14 mouse cellular contexts compared by ENCODE assay signal in the genomic region with DNA sequence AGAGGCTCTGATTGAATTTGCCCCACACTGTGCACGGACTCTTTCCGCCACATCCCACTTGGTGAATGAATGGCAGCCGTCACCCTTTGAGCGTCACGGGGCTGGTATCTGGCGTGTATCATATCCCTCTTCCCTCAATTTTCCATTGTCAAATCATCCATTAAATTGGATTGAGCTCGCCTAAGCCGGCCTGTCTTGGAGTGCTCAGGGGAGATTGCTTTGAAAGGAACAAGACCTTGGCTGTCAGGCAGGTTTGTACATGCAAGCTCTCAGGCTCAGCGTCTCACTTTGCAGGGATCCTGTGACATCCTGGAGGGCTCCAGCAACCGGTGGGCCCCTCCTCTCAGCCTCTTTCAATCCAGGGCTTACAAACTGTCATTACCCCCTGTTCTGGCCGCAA.
DNase-seq lines count a peak whose midpoint lies in the region; ATAC-seq and TF ChIP-seq lines count a peak whose summit lies in the region.
"Had no signal": no experiment of that assay in that cellular context is flagged by ENCODE, and none has a peak within 500 bp of the region (broad histone marks: within the 10 kb centered on the region; RNA-seq: fewer than 3 reads in every experiment).

No protein-coding gene starts in this region.

- peaks cover 8% of the 10 kb centered on the region; the same call in 1 of the 2 replicates for H3K4me1 ChIP-seq in heart, embryonic 15.5 days (replicated peaks)
- no peaks in the 10 kb centered on the region for H3K4me1 ChIP-seq in stomach, embryonic 14.5 days (ENCODE audit: control insufficient read depth, insufficient read depth, low read length)
- no peaks in the 10 kb centered on the region for H3K4me1 ChIP-seq in stomach, postnatal 0 days (replicated peaks; ENCODE audit: control insufficient read depth, insufficient read depth)
- H3K4me1 ChIP-seq in forebrain, embryonic 16.5 days (replicated peaks; ENCODE audit: control insufficient read depth, insufficient read depth, low read length): 0 out of 2 replicates have a peak, but pooled peaks cover 2% of the 10 kb centered on the region

- DNase-seq in heart, adult 8-10 months (ENCODE audit: low spot score): no peak
- DNase-seq in stomach, postnatal 0 days (ENCODE audit: low spot score): no peak
- no peak for DNase-seq in spleen, postnatal 4 days (ENCODE audit: low spot score in 2 of 2)
- no peak for DNase-seq in adrenal gland, postnatal 36 days
- no peak for DNase-seq in gastrocnemius, adult 2 months
- DNase-seq: adrenal gland, adult 8-10 months; cerebellum, postnatal 14 days; kidney, postnatal 14 days; liver; lung, postnatal 14 days; thymus, adult 2 months had no signal

- no peak for TF ChIP-seq EP300 in stomach, postnatal 0 days (optimal IDR thresholded peaks at IDR 0.05)

- H3K36me3 ChIP-seq in heart, embryonic 15.5 days: no peaks in the 10 kb centered on the region
- H3K36me3 ChIP-seq in stomach, embryonic 14.5 days (ENCODE audit: control insufficient read depth, insufficient read depth, low read length): no peaks in the 10 kb centered on the region
- no peaks in the 10 kb centered on the region for H3K36me3 ChIP-seq in stomach, postnatal 0 days (ENCODE audit: control insufficient read depth, insufficient read depth, low read length)
- H3K36me3 ChIP-seq in forebrain, embryonic 16.5 days (ENCODE audit: control insufficient read depth, insufficient read depth): no peaks in the 10 kb centered on the region

- H3K27ac ChIP-seq in heart, embryonic 15.5 days: no peak overlapping the region
- H3K27ac ChIP-seq in stomach, embryonic 14.5 days (ENCODE audit: low read length): no peak overlapping the region
- no peak overlapping the region for H3K27ac ChIP-seq in stomach, postnatal 0 days (replicated peaks)
- no peak overlapping the region for H3K27ac ChIP-seq in forebrain, embryonic 16.5 days (ENCODE audit: low read length)
- no peak overlapping the region for H3K27ac ChIP-seq in gastrocnemius, adult 2 months

- no peaks in the 10 kb centered on the region for H3K27me3 ChIP-seq in heart, embryonic 15.5 days
- H3K27me3 ChIP-seq in stomach, embryonic 14.5 days (ENCODE audit: control insufficient read depth, insufficient read depth, low read length): no peaks in the 10 kb centered on the region
- H3K27me3 ChIP-seq in stomach, postnatal 0 days (ENCODE audit: control insufficient read depth, insufficient read depth, low read length): no peaks in the 10 kb centered on the region
- H3K27me3 ChIP-seq in forebrain, embryonic 16.5 days (replicated peaks; ENCODE audit: control insufficient read depth, insufficient read depth, low read length): no peaks in the 10 kb centered on the region

- H3K4me3 ChIP-seq in heart, embryonic 15.5 days: no peak overlapping the region
- no peak overlapping the region for H3K4me3 ChIP-seq in stomach, embryonic 14.5 days (ENCODE audit: low read depth, low read length)
- no peak overlapping the region for H3K4me3 ChIP-seq in stomach, postnatal 0 days (ENCODE audit: low read depth, low read length)
- no peak overlapping the region for H3K4me3 ChIP-seq in forebrain, embryonic 16.5 days (replicated peaks; ENCODE audit: low read length)
- no peak overlapping the region for H3K4me3 ChIP-seq in gastrocnemius, adult 2 months

- intact Hi-C loops in gastrocnemius, adult 2 months (cut with DNase I): no loop called here

- no peak; the same call in 1 of the 2 replicates for ATAC-seq in heart, embryonic 15.5 days (replicated peaks; ENCODE audit: insufficient number of reproducible peaks, insufficient read depth, low FRiP score, low read depth)
- peak; percentile 28; the same call in 1 of the 2 replicates for ATAC-seq in stomach, embryonic 14.5 days (ENCODE audit: insufficient number of reproducible peaks, insufficient read depth, low FRiP score, low read depth)
- ATAC-seq in stomach, postnatal 0 days (ENCODE audit: low FRiP score, low TSS enrichment): no peak
- 0 out of 2 replicates have a peak, but pooled peaks have one; percentile 4 for ATAC-seq in forebrain, embryonic 16.5 days

- WGBS in heart, embryonic 15.5 days: 28% methylated on average over 11 of the region's 11 CpGs
- 36% methylated on average over 11 of the region's 11 CpGs for WGBS in stomach, embryonic 14.5 days
- 35% methylated on average over 11 of the region's 11 CpGs for WGBS in stomach, postnatal 0 days
- WGBS in forebrain, embryonic 16.5 days: 21% methylated on average over 11 of the region's 11 CpGs

- no peak for TF ChIP-seq CTCF in stomach, postnatal 0 days (IDR thresholded peaks at IDR 0.05; ENCODE audit: low read depth)
- no peak for TF ChIP-seq CTCF in gastrocnemius, adult 2 months (IDR thresholded peaks at IDR 0.05)

- no peaks in the 10 kb centered on the region for H3K9me3 ChIP-seq in heart, embryonic 15.5 days (replicated peaks)
- no peaks in the 10 kb centered on the region for H3K9me3 ChIP-seq in stomach, embryonic 14.5 days (ENCODE audit: control insufficient read depth, low read depth, low read length)
- no peaks in the 10 kb centered on the region for H3K9me3 ChIP-seq in stomach, postnatal 0 days (ENCODE audit: control insufficient read depth, low read length)
- no peaks in the 10 kb centered on the region for H3K9me3 ChIP-seq in forebrain, embryonic 16.5 days (ENCODE audit: control insufficient read depth, low read length)

- H3K4me2 ChIP-seq in heart, embryonic 15.5 days: peak overlapping the region; percentile 46
- H3K4me2 ChIP-seq in stomach, embryonic 14.5 days (replicated peaks; ENCODE audit: low read depth, low read length): peak overlapping the region; percentile 4; the same call in 1 of the 2 replicates
- H3K4me2 ChIP-seq in stomach, postnatal 0 days (replicated peaks; ENCODE audit: low read depth): no peak overlapping the region
- no peak overlapping the region for H3K4me2 ChIP-seq in forebrain, embryonic 16.5 days (ENCODE audit: low read length)

- H3K9ac ChIP-seq in heart, embryonic 15.5 days: no peak overlapping the region
- H3K9ac ChIP-seq in stomach, embryonic 14.5 days (replicated peaks; ENCODE audit: low read depth, low read length): no peak overlapping the region
- H3K9ac ChIP-seq in stomach, postnatal 0 days (ENCODE audit: low read length): no peak overlapping the region
- H3K9ac ChIP-seq in forebrain, embryonic 16.5 days (replicated peaks; ENCODE audit: low read depth, low read length): no peak overlapping the region

Comparison
In these comparisons a context has a peak if more than half of its experiments do, and no peak if none do; other contexts are left out.
1. ATAC-seq: peak in stomach, embryonic 14.5 days (single experiment) and forebrain, embryonic 16.5 days (single experiment); none in heart, embryonic 15.5 days (single experiment) and stomach, postnatal 0 days (single experiment).
2. H3K4me2 ChIP-seq: peak in heart, embryonic 15.5 days (single experiment) and stomach, embryonic 14.5 days (single experiment); none in stomach, postnatal 0 days (single experiment) and forebrain, embryonic 16.5 days (single experiment).